In the genomic region with DNA sequence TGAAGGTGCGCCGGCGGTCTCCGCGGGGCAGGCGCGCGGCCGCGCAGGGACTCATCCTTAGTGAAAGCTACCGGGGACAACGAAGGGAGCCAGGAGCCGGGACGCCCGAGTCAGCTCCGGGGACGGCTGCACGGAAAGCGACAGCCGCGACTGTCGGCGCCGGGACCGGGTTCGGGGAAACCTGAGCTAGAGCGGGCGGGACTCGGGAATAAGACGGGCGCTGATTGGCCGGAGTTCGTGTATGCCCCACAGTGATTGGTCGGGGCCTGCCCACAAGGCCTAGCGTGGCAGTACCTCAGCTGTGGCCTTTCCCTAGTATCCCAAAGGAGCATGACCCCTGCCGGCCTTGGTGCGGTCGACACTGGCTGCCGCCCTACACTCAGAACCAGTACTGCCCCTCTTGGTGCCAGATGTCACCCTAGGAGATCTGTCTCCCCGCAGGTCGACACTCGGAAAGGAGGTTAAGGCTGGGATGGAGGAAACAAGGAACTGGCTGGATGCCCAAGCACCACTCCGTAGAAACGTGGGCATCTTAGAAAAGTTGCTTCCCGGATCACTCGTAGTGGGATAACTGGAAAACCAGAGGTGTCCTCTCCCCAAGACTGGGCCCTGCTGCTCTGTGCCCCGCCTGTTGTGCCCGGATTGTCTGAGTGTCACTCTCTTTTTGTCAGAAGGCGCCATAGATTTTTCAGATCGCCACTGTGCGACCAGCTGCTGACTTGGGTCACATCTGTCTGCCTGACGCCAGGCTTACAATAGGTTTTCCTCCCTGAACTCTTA, we compare ENCODE assay signal across 8 mouse cellular contexts. TPM values are rescaled to one million over a fixed set of nuclear protein-coding genes. Genes with fewer than 3 reads are reported as not detected.
DNase-seq lines count a peak whose midpoint lies in the region; ATAC-seq and TF ChIP-seq lines count a peak whose summit lies in the region.

A gene (minus strand): TSS at position 193 of the 780 bp plus-strand sequence.

- TF ChIP-seq RAD21 in MEL (IDR thresholded peaks at IDR 0.05; ENCODE audit: low read depth, low read length): no peak

- H3K4me3 ChIP-seq in MEL (ENCODE audit: control insufficient read depth in 1 of 2, insufficient read depth in 1 of 2, low read depth in 2 of 2, low read length in 2 of 2): peak within 1 kb of the TSS; percentile 64 to 82
- peak within 1 kb of the TSS; percentile 70 for H3K4me3 ChIP-seq in cerebellum, adult 2 months (replicated peaks; ENCODE audit: insufficient read depth, low read depth, low read length)
- peak within 1 kb of the TSS; percentile 97 for H3K4me3 ChIP-seq in forebrain, postnatal 0 days (ENCODE audit: low read depth, low read length)
- H3K4me3 ChIP-seq in lung, embryonic 16.5 days (ENCODE audit: low read length): peak within 1 kb of the TSS; percentile 94

- H3K27me3 ChIP-seq in MEL (ENCODE audit: control insufficient read depth in 1 of 2, insufficient read depth in 2 of 2, low read length in 2 of 2): no peaks in the 10 kb centered on the region
- H3K27me3 ChIP-seq in cerebellum, adult 2 months (ENCODE audit: control insufficient read depth, insufficient read depth, low read length): no peaks in the 10 kb centered on the region
- H3K27me3 ChIP-seq in forebrain, postnatal 0 days (ENCODE audit: insufficient read depth, low read length): no peaks in the 10 kb centered on the region
- no peaks in the 10 kb centered on the region for H3K27me3 ChIP-seq in lung, embryonic 16.5 days (ENCODE audit: control insufficient read depth, insufficient read depth, low read depth, low read length)

- DNase-seq in MEL (ENCODE audit: low read depth, low spot score): peak; percentile 96
- DNase-seq in cerebellum, adult 2 months: peak; percentile 98 to 100
- DNase-seq in forebrain, postnatal 0 days: peak; percentile 98
- peak; percentile 98 for DNase-seq in layer of hippocampus, adult 9-10 months (ENCODE audit: low spot score)
- DNase-seq in ovary, postnatal 10 days (ENCODE audit: low spot score): peak; percentile 99
- DNase-seq in thymus, postnatal 10 days (ENCODE audit: low spot score in 2 of 2): peak; percentile 93 to 95

- H3K4me1 ChIP-seq in MEL (ENCODE audit: control insufficient read depth in 1 of 2, insufficient read depth in 2 of 2, low read length in 2 of 2): peaks cover 5 to 6% of the 10 kb centered on the region in 2 experiments; a peak in 3 of 4 replicates
- H3K4me1 ChIP-seq in cerebellum, adult 2 months (ENCODE audit: control insufficient read depth, insufficient read depth, low read length): no peaks in the 10 kb centered on the region
- H3K4me1 ChIP-seq in forebrain, postnatal 0 days (ENCODE audit: insufficient read depth): 0 out of 2 replicates have a peak, but pooled peaks cover 10% of the 10 kb centered on the region
- peaks cover 15% of the 10 kb centered on the region for H3K4me1 ChIP-seq in lung, embryonic 16.5 days (replicated peaks; ENCODE audit: control insufficient read depth, insufficient read depth, low read length)

- peaks cover 2 to 17% of the 10 kb centered on the region in 2 experiments; a peak in 3 of 4 replicates for H3K36me3 ChIP-seq in MEL (ENCODE audit: control insufficient read depth in 1 of 2, insufficient read depth in 2 of 2, low read length in 2 of 2)
- no peaks in the 10 kb centered on the region for H3K36me3 ChIP-seq in forebrain, postnatal 0 days (ENCODE audit: insufficient read depth)
- no peaks in the 10 kb centered on the region for H3K36me3 ChIP-seq in lung, embryonic 16.5 days (ENCODE audit: control insufficient read depth, insufficient read depth, low read length)

- no peak; a peak in 1 of 6 replicates for TF ChIP-seq CTCF in MEL (IDR thresholded peaks at IDR 0.05 in 2 of 3, conservative IDR thresholded peaks at IDR 0.05 in 1 of 3; ENCODE audit: control insufficient read depth in 1 of 3, insufficient read depth in 1 of 3, low read depth in 2 of 3, low read length in 3 of 3, poor library complexity in 1 of 3, severe bottlenecking in 1 of 3)
- 0 out of 2 replicates have a peak, but pooled peaks have one; percentile 15 for TF ChIP-seq CTCF in cerebellum, adult 2 months (IDR thresholded peaks at IDR 0.05; ENCODE audit: borderline replicate concordance, insufficient read depth, low read depth, low read length)
- no peak; the same call in 1 of the 2 replicates for TF ChIP-seq CTCF in forebrain, postnatal 0 days (IDR thresholded peaks at IDR 0.05; ENCODE audit: low read depth)

- H3K4me2 ChIP-seq in forebrain, postnatal 0 days (ENCODE audit: low read depth): peak within 1 kb of the TSS; percentile 82
- peak within 1 kb of the TSS; percentile 69 for H3K4me2 ChIP-seq in lung, embryonic 16.5 days (ENCODE audit: low read depth, low read length)

- TF ChIP-seq EP300 in MEL (IDR thresholded peaks at IDR 0.05; ENCODE audit: low read depth in 1 of 2, low read length in 2 of 2): no peak

- H3K9ac ChIP-seq in MEL (ENCODE audit: control insufficient read depth, low read depth, low read length, poor library complexity, severe bottlenecking): peak within 1 kb of the TSS; percentile 94
- H3K9ac ChIP-seq in forebrain, postnatal 0 days: peak within 1 kb of the TSS; percentile 98
- peak within 1 kb of the TSS; percentile 99 for H3K9ac ChIP-seq in lung, embryonic 16.5 days (ENCODE audit: low read length)

- peak within 1 kb of the TSS; percentile 97 for H3K27ac ChIP-seq in MEL (ENCODE audit: control insufficient read depth, low read depth, low read length)
- peak within 1 kb of the TSS; percentile 83 for H3K27ac ChIP-seq in cerebellum, adult 2 months (ENCODE audit: insufficient read depth, low read length)
- peak within 1 kb of the TSS; percentile 98 for H3K27ac ChIP-seq in forebrain, postnatal 0 days (ENCODE audit: low read depth, low read length)
- peak within 1 kb of the TSS; percentile 99 for H3K27ac ChIP-seq in lung, embryonic 16.5 days (ENCODE audit: low read length)

- TF ChIP-seq POLR2A in MEL (IDR thresholded peaks at IDR 0.05; ENCODE audit: control insufficient read depth in 1 of 2, insufficient read depth in 1 of 2, low read depth in 1 of 2, low read length in 2 of 2, poor library complexity in 1 of 2): peak; percentile 67 to 81
- peak; percentile 63; the same call in 1 of the 2 replicates for TF ChIP-seq POLR2A in cerebellum, adult 2 months (IDR thresholded peaks at IDR 0.05; ENCODE audit: borderline replicate concordance, insufficient read depth, low read length)

- WGBS in cerebellum, adult 2 months: under 1% methylated on average over 52 of the region's 52 CpGs
- 3% methylated on average over 52 of the region's 52 CpGs for WGBS in forebrain, postnatal 0 days
- under 1% methylated on average over 47 of the region's 52 CpGs for WGBS in lung, embryonic 16.5 days

- H3K79me2 ChIP-seq in MEL (ENCODE audit: control insufficient read depth, insufficient read depth, low read length, poor library complexity): peaks cover 27% of the 10 kb centered on the region

- ATAC-seq in forebrain, postnatal 0 days: peak; percentile 100
- peak; percentile 93 to 94 for ATAC-seq in hematopoietic stem cell, adult 5-6 weeks (replicated peaks in 1 of 2; ENCODE audit: insufficient read depth in 1 of 2, low FRiP score in 2 of 2, low TSS enrichment in 1 of 2, low read depth in 1 of 2, poor library complexity in 2 of 2, severe bottlenecking in 2 of 2)
- ATAC-seq in lung, embryonic 16.5 days (ENCODE audit: low read depth): peak; percentile 99

- no peaks in the 10 kb centered on the region for H3K9me3 ChIP-seq in MEL (replicated peaks; ENCODE audit: insufficient read depth, low read length)
- H3K9me3 ChIP-seq in forebrain, postnatal 0 days (ENCODE audit: low read length): no peaks in the 10 kb centered on the region
- H3K9me3 ChIP-seq in lung, embryonic 16.5 days (ENCODE audit: control insufficient read depth, low read length): no peaks in the 10 kb centered on the region

TF ChIP-seq in MEL, 35 proteins besides CTCF, POLR2A, EP300 and RAD21 (continues in another document):
- TF ChIP-seq JUND (IDR thresholded peaks at IDR 0.05; ENCODE audit: low read depth, low read length): no peak
- TF ChIP-seq TBP (IDR thresholded peaks at IDR 0.05; ENCODE audit: low read depth, low read length): peak; percentile 84
- no peak for TF ChIP-seq BHLHE40 (IDR thresholded peaks at IDR 0.05; ENCODE audit: borderline replicate concordance, low read depth, low read length)
- no peak for TF ChIP-seq TAL1 (IDR thresholded peaks at IDR 0.05; ENCODE audit: low read length)
- TF ChIP-seq CHD2 (IDR thresholded peaks at IDR 0.05; ENCODE audit: low read length): peak; percentile 76
- no peak for TF ChIP-seq POLR2AphosphoS5 (IDR thresholded peaks at IDR 0.05; ENCODE audit: borderline replicate concordance, low read depth, low read length)
- TF ChIP-seq MYB (IDR thresholded peaks at IDR 0.05; ENCODE audit: low read depth, low read length): no peak
- 0 out of 2 replicates have a peak, but pooled peaks have one; percentile 11 for TF ChIP-seq ELF1 (IDR thresholded peaks at IDR 0.05; ENCODE audit: low read depth, low read length)
- TF ChIP-seq HCFC1 (IDR thresholded peaks at IDR 0.05; ENCODE audit: low read depth, low read length): peak; percentile 80
- peak; percentile 58 for TF ChIP-seq MXI1 (IDR thresholded peaks at IDR 0.05; ENCODE audit: low read depth, low read length)
- no peak for TF ChIP-seq GABPA (IDR thresholded peaks at IDR 0.05; ENCODE audit: low read depth, low read length)
- no peak; the same call in 1 of the 2 replicates for TF ChIP-seq KAT2A (conservative IDR thresholded peaks at IDR 0.05; ENCODE audit: low read depth, low read length)
- no peak for TF ChIP-seq TCF12 (IDR thresholded peaks at IDR 0.05; ENCODE audit: low read depth, low read length)
- no peak for TF ChIP-seq USF2 (IDR thresholded peaks at IDR 0.05; ENCODE audit: borderline replicate concordance in 1 of 2, insufficient read depth in 1 of 2, low read depth in 1 of 2, low read length in 2 of 2)
- TF ChIP-seq NRF1 (IDR thresholded peaks at IDR 0.05; ENCODE audit: insufficient read depth, low read depth, low read length, poor library complexity, severe bottlenecking): no peak
- TF ChIP-seq USF1 (IDR thresholded peaks at IDR 0.05; ENCODE audit: low read depth, low read length): no peak
- 0 out of 2 replicates have a peak, but pooled peaks have one; percentile 13 for TF ChIP-seq E2F4 (IDR thresholded peaks at IDR 0.05; ENCODE audit: borderline replicate concordance, low read depth, low read length)
- peak; percentile 75; the same call in 1 of the 2 replicates for TF ChIP-seq SIN3A (IDR thresholded peaks at IDR 0.05; ENCODE audit: low read length)

RNA-seq across cellular contexts. Expression of the gene that starts here (rescaled TPM):
- 20.0 and 23.7 TPM in 2 replicates for total RNA-seq in MEL (2012; rRNA removed)
- polyA plus RNA-seq in MEL (2012; ENCODE audit: insufficient read depth in 1 of 2, insufficient read length in 2 of 2, low read depth in 1 of 2, low replicate concordance in 2 of 2, missing spikeins in 1 of 2): 10 to 100 TPM; 21.1 to 53.7 TPM
- 14.4 and 16.5 TPM in 2 replicates for polyA plus RNA-seq in cerebellum, adult 2 months (2012; rRNA removed)
- 22.4 and 25.6 TPM in 2 replicates for total RNA-seq in forebrain, postnatal 0 days (2014; rRNA removed)
- 10.5 and 16.3 TPM in 2 replicates for polyA plus RNA-seq in forebrain, postnatal 0 days (2015; fragmentation: Nextera tagmentation; extraction: Ambion mirVana)
- 79.8 and 102 TPM in 2 replicates for total RNA-seq in hematopoietic stem cell, adult 5-6 weeks (2017)
- 26.9 and 28.9 TPM in 2 replicates for polyA plus RNA-seq in lung, embryonic 16.5 days (2015; fragmentation: Nextera tagmentation; extraction: Ambion mirVana)

Comparison
In these comparisons a context has a peak if more than half of its experiments do, and no peak if none do; other contexts are left out.
1. Peak in every context shown above with its lines: DNase-seq, ATAC-seq, H3K4me3 ChIP-seq and H3K27ac ChIP-seq.